Mouse (Mus musculus) midbrain, embryonic 14.5 days (tissue): ENCODE data around the gene Syn3. TPM values are rescaled to one million over a fixed set of nuclear protein-coding genes. Genes with fewer than 3 reads are reported as not detected.
"Not testable (repeated sequence)": the region's sequence is repeated elsewhere in the genome, so short reads cannot be mapped to it uniquely, and the experiment has no call there.

Experiments
- ATAC-seq: fragments of 200-750 bp; cut with Nextera tagmentation; 2 replicates; pipeline ENCODE4 v1.8.0; 2017; ENCODE audit warnings: moderate number of reproducible peaks, moderate library complexity; ENCODE audit not compliant: low FRiP score, low TSS enrichment
- DNase-seq: peaks from one replicate; pipeline ENCODE4 v3.0.0-alpha.2; 2015
- H3K27ac ChIP-seq: fragments of 300-500 bp; sonication (generic); replicated peaks from 2 replicates; pipeline ENCODE4 v1.5.1; 2014; ENCODE audit warnings: mild to moderate bottlenecking, low read depth, low read length, moderate library complexity
- H3K27me3 ChIP-seq: fragments of 300-500 bp; sonication (generic); 2 replicates; pipeline ENCODE4 v1.6.1; 2014; ENCODE audit warnings: low read length, control low read depth, mixed read lengths; ENCODE audit not compliant: control insufficient read depth, insufficient read depth
- H3K36me3 ChIP-seq: fragments of 300-500 bp; sonication (generic); 2 replicates; pipeline ENCODE4 v1.6.1; 2014; ENCODE audit warnings: low read length, control low read depth; ENCODE audit not compliant: control insufficient read depth, insufficient read depth
- H3K4me1 ChIP-seq: fragments of 300-500 bp; sonication (generic); 2 replicates; pipeline ENCODE4 v1.6.1; 2014; ENCODE audit warnings: mild to moderate bottlenecking, antibody characterized with exemption, low read length, control low read depth; ENCODE audit not compliant: control insufficient read depth, insufficient read depth
- H3K4me2 ChIP-seq: fragments of 300-500 bp; sonication (generic); 2 replicates; pipeline ENCODE4 v1.6.1; 2014; ENCODE audit warnings: mild to moderate bottlenecking, low read length, moderate library complexity
- H3K4me3 ChIP-seq: fragments of 300-500 bp; sonication (generic); replicated peaks from 2 replicates; pipeline ENCODE4 v1.5.1; 2014; ENCODE audit warnings: low read depth, low read length
- H3K9ac ChIP-seq: fragments of 300-500 bp; sonication (generic); replicated peaks from 2 replicates; pipeline ENCODE4 v1.6.1; 2014; ENCODE audit warnings: mild to moderate bottlenecking, low read length, moderate library complexity
- H3K9me3 ChIP-seq: fragments of 300-500 bp; sonication (generic); 2 replicates; pipeline ENCODE4 v1.6.1; 2016; ENCODE audit warnings: low read length, control low read depth, mixed read lengths; ENCODE audit not compliant: control insufficient read depth
- WGBS: fragments of 180-500 bp; shearing (Covaris S2); extraction: QIAGEN DNeasy Blood & Tissue Kit; methylation state at CpG from one replicate; pipeline ENCODE4 v1.1.7; 2014; 5-methylcytosine and 5-hydroxymethylcytosine counted together
- polyA plus RNA-seq: library from polyadenylated mRNA; unstranded; fragments of >200 nt; fragmentation: Nextera tagmentation; extraction: Ambion mirVana; gene quantifications from 2 replicates; pipeline ENCODE4 v1.2.1, GENCODE M21; 2014

The Syn3 gene
- polyA plus RNA-seq, 1 experiment from 2014 or later: 25.6 TPM

GRCm38 (mm10) chr10:86387821-86388440, 110.8 kb downstream of the Syn3 start:
- DNase-seq (no peak), ATAC-seq (no peak)
- no peak overlapping the region for H3K9ac ChIP-seq
- H3K36me3 ChIP-seq: no peaks in the 10 kb centered on the region
- 82% methylated on average over 5 of the region's 5 CpGs for WGBS
- H3K4me2 ChIP-seq: no peak overlapping the region
- H3K27me3 ChIP-seq: no peaks in the 10 kb centered on the region
- H3K27ac ChIP-seq: no peak overlapping the region
- no peak overlapping the region for H3K4me3 ChIP-seq
- H3K4me1 ChIP-seq: no peaks in the 10 kb centered on the region
- H3K9me3 ChIP-seq: no peaks in the 10 kb centered on the region

- H3K36me3 ChIP-seq: no peaks in the 10 kb centered on the region
- no peak overlapping the region for H3K4me3 ChIP-seq
- no peak overlapping the region for H3K4me2 ChIP-seq
- WGBS: 81% methylated on average over 4 of the region's 4 CpGs
- H3K9ac ChIP-seq: no peak overlapping the region
- no peak overlapping the region for H3K27ac ChIP-seq
- DNase-seq (no peak), ATAC-seq (no peak)
- no peaks in the 10 kb centered on the region for H3K9me3 ChIP-seq
- no peaks in the 10 kb centered on the region for H3K4me1 ChIP-seq
- H3K27me3 ChIP-seq: no peaks in the 10 kb centered on the region
These were observed 112.5 kb downstream of the Syn3 start for GRCm38 (mm10) chr10:86386232-86386631.

GRCm38 (mm10) chr10:86385656-86386055, 113.0 kb downstream of the Syn3 start:
- ATAC-seq: no peak
- Histone ChIP-seq H3K27me3 (no peaks in the 10 kb centered on the region), H3K27ac (no peak overlapping the region), H3K4me1 (no peaks in the 10 kb centered on the region), H3K36me3 (no peaks in the 10 kb centered on the region), H3K4me3 (no peak overlapping the region), H3K4me2 (no peak overlapping the region), H3K9me3 (no peaks in the 10 kb centered on the region), H3K9ac (no peak overlapping the region)
- no peak for DNase-seq
- 75% methylated on average over 4 of the region's 4 CpGs for WGBS

DNA sequence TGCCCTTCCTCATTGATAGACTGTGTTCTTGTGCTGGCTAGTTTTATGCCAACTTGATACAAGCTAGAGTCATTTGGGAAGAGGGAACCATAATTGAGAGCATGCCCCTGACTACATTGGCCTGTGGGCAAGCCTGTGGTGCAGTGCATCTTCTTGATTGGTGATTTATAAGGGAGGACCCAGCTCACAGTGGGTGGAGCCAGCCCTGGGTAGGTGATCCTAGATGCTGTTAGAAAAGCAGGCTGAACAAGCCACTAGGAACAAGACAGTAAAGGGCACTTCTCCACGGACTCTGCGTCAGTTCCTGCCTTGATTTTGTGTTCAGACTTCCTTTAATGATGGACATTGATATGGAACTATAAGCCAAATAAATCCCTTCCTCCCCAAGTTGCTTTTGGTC, 114.0 kb downstream of the Syn3 start:
- H3K9me3 ChIP-seq: no peaks in the 10 kb centered on the region
- H3K9ac ChIP-seq: no peak overlapping the region
- H3K36me3 ChIP-seq: no peaks in the 10 kb centered on the region
- DNase-seq: no peak
- H3K27ac ChIP-seq: no peak overlapping the region
- 93% methylated on average over 2 of the region's 2 CpGs for WGBS
- no peaks in the 10 kb centered on the region for H3K4me1 ChIP-seq
- H3K27me3 ChIP-seq: no peaks in the 10 kb centered on the region
- no peak for ATAC-seq
- no peak overlapping the region for H3K4me2 ChIP-seq
- no peak overlapping the region for H3K4me3 ChIP-seq

GRCm38 (mm10) chr10:86381922-86382260, 116.8 kb downstream of the Syn3 start:
- H3K27me3 ChIP-seq: no peaks in the 10 kb centered on the region
- no peak overlapping the region for H3K9ac ChIP-seq
- H3K4me3 ChIP-seq: no peak overlapping the region
- H3K36me3 ChIP-seq: no peaks in the 10 kb centered on the region
- no peaks in the 10 kb centered on the region for H3K4me1 ChIP-seq
- H3K9me3 ChIP-seq: no peaks in the 10 kb centered on the region
- H3K4me2 ChIP-seq: no peak overlapping the region
- ATAC-seq (no peak), DNase-seq (no peak)
- no peak overlapping the region for H3K27ac ChIP-seq
- WGBS: 29% methylated on average over 2 of the region's 2 CpGs

GRCm38 (mm10) chr10:86381150-86381921, 117.4 kb downstream of the Syn3 start:
- H3K27me3 ChIP-seq: no peaks in the 10 kb centered on the region
- H3K27ac ChIP-seq: no peak overlapping the region
- WGBS: 77% methylated on average over 9 of the region's 9 CpGs
- H3K4me2 ChIP-seq: no peak overlapping the region
- H3K4me1 ChIP-seq: no peaks in the 10 kb centered on the region
- H3K9me3 ChIP-seq: no peaks in the 10 kb centered on the region
- H3K4me3 ChIP-seq: no peak overlapping the region
- H3K36me3 ChIP-seq: no peaks in the 10 kb centered on the region
- no peak overlapping the region for H3K9ac ChIP-seq
- ATAC-seq (no peak), DNase-seq (no peak)

DNA sequence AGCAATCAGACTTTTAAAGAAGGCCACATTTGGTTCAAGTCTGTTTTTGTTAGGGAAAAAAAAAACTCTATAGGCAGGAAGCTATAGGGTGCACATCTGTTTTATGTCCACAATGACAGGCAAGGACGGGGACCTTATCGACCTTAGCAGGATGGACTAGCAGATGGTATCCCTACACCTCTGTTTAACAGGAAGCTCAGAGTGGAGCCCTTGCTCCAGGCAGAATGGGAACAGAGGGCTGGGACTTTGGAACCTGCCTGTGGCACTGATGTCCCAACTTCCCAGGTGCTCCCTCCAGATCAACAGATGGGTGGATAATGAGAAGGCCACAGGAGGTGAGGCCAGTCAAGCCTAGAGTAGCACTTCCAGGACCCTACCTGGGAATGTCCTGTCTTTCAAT, 118.1 kb downstream of the Syn3 start:
- Histone ChIP-seq H3K4me2 (no peak overlapping the region), H3K4me1 (no peaks in the 10 kb centered on the region), H3K9me3 (no peaks in the 10 kb centered on the region), H3K4me3 (no peak overlapping the region), H3K9ac (no peak overlapping the region), H3K27me3 (no peaks in the 10 kb centered on the region), H3K27ac (no peak overlapping the region), H3K36me3 (no peaks in the 10 kb centered on the region)
- ATAC-seq: no peak
- 87% methylated on average over 2 of the region's 2 CpGs for WGBS
- DNase-seq: no peak

DNA sequence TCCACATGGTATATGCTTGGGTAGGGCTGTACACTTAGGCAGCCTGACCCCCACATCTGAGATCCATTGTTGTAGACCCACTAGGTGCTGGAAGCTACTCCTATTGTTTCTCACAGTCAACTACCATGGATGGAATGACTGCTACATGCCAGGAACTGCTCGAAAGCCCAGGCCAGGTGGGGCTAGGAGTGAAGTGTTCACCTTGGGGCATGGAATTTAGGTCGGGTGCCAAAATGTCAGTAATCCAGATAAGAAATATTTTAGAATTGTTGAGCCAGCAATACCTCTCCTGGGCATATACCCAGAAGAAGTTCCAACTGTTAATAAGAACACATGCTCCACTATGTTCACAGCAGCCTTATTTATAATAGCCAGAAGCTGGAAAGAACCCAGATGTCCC, 119.9 kb downstream of the Syn3 start:
- not testable (repeated sequence) for H3K27ac ChIP-seq, H3K9me3 ChIP-seq, H3K27me3 ChIP-seq, H3K4me2 ChIP-seq, DNase-seq, H3K36me3 ChIP-seq, H3K9ac ChIP-seq, ATAC-seq, H3K4me3 ChIP-seq, H3K4me1 ChIP-seq
- WGBS: 85% methylated on average over 2 of the region's 2 CpGs
